In the genomic region with DNA sequence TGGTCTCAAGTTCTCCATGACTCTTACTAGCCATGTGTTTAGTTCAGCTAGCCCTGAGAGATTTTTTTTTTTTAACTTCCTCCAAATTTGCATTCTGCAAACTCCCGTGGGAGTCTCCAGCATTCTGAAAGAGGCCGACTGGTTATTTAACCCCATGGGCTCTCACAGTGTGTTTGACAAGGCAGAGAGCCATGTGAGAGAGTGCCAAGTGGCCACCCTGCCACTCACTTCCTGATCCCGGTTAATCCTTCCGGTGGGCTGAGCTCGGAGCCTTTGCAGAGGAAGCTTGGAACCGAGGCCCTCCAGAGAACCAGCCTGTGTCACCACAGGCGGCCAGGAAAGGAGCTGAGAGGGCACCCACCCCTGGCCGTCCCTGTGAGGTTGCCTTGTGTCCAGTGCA, we compare ENCODE assay signal across 16 mouse cellular contexts. TPM values are rescaled to one million over a fixed set of nuclear protein-coding genes. Genes with fewer than 3 reads are reported as not detected.
DNase-seq lines count a peak whose midpoint lies in the region; ATAC-seq and TF ChIP-seq lines count a peak whose summit lies in the region.
"Had no signal": no experiment of that assay in that cellular context is flagged by ENCODE, and none has a peak within 500 bp of the region (broad histone marks: within the 10 kb centered on the region; RNA-seq: fewer than 3 reads in every experiment).

No protein-coding gene starts in this region.

- WGBS in forebrain, embryonic 10.5 days, result 37% methylated on average over 8 of the region's 8 CpGs
- 37% methylated on average over 8 of the region's 8 CpGs for WGBS in forebrain, embryonic 11.5 days
- 23% methylated on average over 8 of the region's 8 CpGs for WGBS in forebrain, embryonic 13.5 days
- WGBS in midbrain, embryonic 12.5 days, result 24% methylated on average over 8 of the region's 8 CpGs
- WGBS in liver, embryonic 12.5 days (ENCODE audit: insufficient replicate concordance), result 14% methylated on average over 8 of the region's 8 CpGs

- intact Hi-C loops in left cerebral cortex, adult 2 months (cut with DNase I), result no loop called here

- TF ChIP-seq CTCF in left cerebral cortex, adult 2 months (IDR thresholded peaks at IDR 0.05), result no peak

- peak overlapping the region; percentile 60 for H3K27ac ChIP-seq in forebrain, embryonic 10.5 days
- no peak overlapping the region for H3K27ac ChIP-seq in forebrain, embryonic 11.5 days (ENCODE audit: low read depth, low read length)
- peak overlapping the region; percentile 57 for H3K27ac ChIP-seq in left cerebral cortex, adult 2 months
- H3K27ac ChIP-seq in forebrain, embryonic 13.5 days, result peak overlapping the region; percentile 31; the same call in 1 of the 2 replicates
- H3K27ac ChIP-seq in midbrain, embryonic 12.5 days (replicated peaks), result 0 out of 2 replicates have a peak overlapping the region, but pooled peaks have one; percentile 2
- no peak overlapping the region for H3K27ac ChIP-seq in liver, embryonic 12.5 days
- H3K27ac ChIP-seq: embryonic facial prominence, embryonic 12.5 days; limb, embryonic 10.5 days had no signal

- H3K4me2 ChIP-seq in forebrain, embryonic 11.5 days (ENCODE audit: low read depth, low read length, severe bottlenecking), result no peak overlapping the region
- no peak overlapping the region; the same call in 1 of the 2 replicates for H3K4me2 ChIP-seq in forebrain, embryonic 13.5 days
- H3K4me2 ChIP-seq in midbrain, embryonic 12.5 days (replicated peaks), result no peak overlapping the region
- no peak overlapping the region for H3K4me2 ChIP-seq in liver, embryonic 12.5 days
- H3K4me2 ChIP-seq: embryonic facial prominence, embryonic 12.5 days had no signal

- DNase-seq in forebrain, embryonic 10.5 days (ENCODE audit: extremely low spot score, low spot score), result no peak
- no peak for DNase-seq in forebrain, embryonic 11.5 days (ENCODE audit: low spot score)
- DNase-seq in left cerebral cortex, adult 2 months (ENCODE audit: extremely low spot score in 1 of 2, low spot score in 2 of 2), result no peak
- DNase-seq in left cerebral cortex, adult 8-10 months (ENCODE audit: low spot score in 2 of 2), result no peak
- no peak for DNase-seq in Muller cell, postnatal 12 days (ENCODE audit: inconsistent ontology term)
- DNase-seq: cerebellum, adult 9-10 months; kidney, postnatal 4 days had no signal

- peaks cover 60% of the 10 kb centered on the region for H3K4me1 ChIP-seq in forebrain, embryonic 10.5 days
- peaks cover 33% of the 10 kb centered on the region for H3K4me1 ChIP-seq in forebrain, embryonic 11.5 days (replicated peaks; ENCODE audit: control insufficient read depth, insufficient read depth, low read length)
- H3K4me1 ChIP-seq in forebrain, embryonic 13.5 days, result peaks cover 99% of the 10 kb centered on the region
- H3K4me1 ChIP-seq in midbrain, embryonic 12.5 days, result peaks cover 91% of the 10 kb centered on the region
- no peaks in the 10 kb centered on the region for H3K4me1 ChIP-seq in liver, embryonic 12.5 days

- H3K4me3 ChIP-seq in forebrain, embryonic 10.5 days, result no peak overlapping the region
- H3K4me3 ChIP-seq in forebrain, embryonic 11.5 days (ENCODE audit: low read depth, low read length), result no peak overlapping the region
- H3K4me3 ChIP-seq in left cerebral cortex, adult 2 months, result no peak overlapping the region
- H3K4me3 ChIP-seq in forebrain, embryonic 13.5 days, result no peak overlapping the region
- no peak overlapping the region for H3K4me3 ChIP-seq in midbrain, embryonic 12.5 days
- H3K4me3 ChIP-seq in liver, embryonic 12.5 days, result no peak overlapping the region
- H3K4me3 ChIP-seq: embryonic facial prominence, embryonic 12.5 days; limb, embryonic 10.5 days had no signal

- no peaks in the 10 kb centered on the region for H3K36me3 ChIP-seq in forebrain, embryonic 10.5 days (replicated peaks)
- H3K36me3 ChIP-seq in forebrain, embryonic 11.5 days (ENCODE audit: control insufficient read depth, insufficient read depth, low read length), result no peaks in the 10 kb centered on the region
- no peaks in the 10 kb centered on the region for H3K36me3 ChIP-seq in forebrain, embryonic 13.5 days (ENCODE audit: poor library complexity, severe bottlenecking)
- H3K36me3 ChIP-seq in midbrain, embryonic 12.5 days, result no peaks in the 10 kb centered on the region
- no peaks in the 10 kb centered on the region for H3K36me3 ChIP-seq in liver, embryonic 12.5 days
- H3K36me3 ChIP-seq: embryonic facial prominence, embryonic 12.5 days; G1E; limb, embryonic 10.5 days had no signal

- no peaks in the 10 kb centered on the region for H3K9me3 ChIP-seq in forebrain, embryonic 10.5 days
- no peaks in the 10 kb centered on the region for H3K9me3 ChIP-seq in forebrain, embryonic 11.5 days (ENCODE audit: control insufficient read depth, low read length)
- no peaks in the 10 kb centered on the region for H3K9me3 ChIP-seq in forebrain, embryonic 13.5 days (replicated peaks)
- no peaks in the 10 kb centered on the region for H3K9me3 ChIP-seq in midbrain, embryonic 12.5 days
- no peaks in the 10 kb centered on the region for H3K9me3 ChIP-seq in liver, embryonic 12.5 days (replicated peaks)
- H3K9me3 ChIP-seq: embryonic facial prominence, embryonic 12.5 days; limb, embryonic 10.5 days had no signal

- ATAC-seq in forebrain, embryonic 11.5 days (replicated peaks; ENCODE audit: low FRiP score), result no peak
- no peak for ATAC-seq in forebrain, embryonic 13.5 days
- ATAC-seq in midbrain, embryonic 12.5 days (ENCODE audit: low FRiP score, low read depth), result no peak
- ATAC-seq in liver, embryonic 12.5 days, result no peak
- ATAC-seq: activated CD4-positive, CD25-positive, alpha-beta regulatory T cell, adult 4 months; inflammation-experienced regulatory T-cells, adult 6 months had no signal

- H3K27me3 ChIP-seq in forebrain, embryonic 10.5 days (ENCODE audit: poor library complexity, severe bottlenecking), result peaks cover 16% of the 10 kb centered on the region; the same call in 1 of the 2 replicates
- H3K27me3 ChIP-seq in forebrain, embryonic 11.5 days (ENCODE audit: control insufficient read depth, insufficient read depth, low read length), result no peaks in the 10 kb centered on the region
- no peaks in the 10 kb centered on the region for H3K27me3 ChIP-seq in forebrain, embryonic 13.5 days
- 0 out of 2 replicates have a peak, but pooled peaks cover 12% of the 10 kb centered on the region for H3K27me3 ChIP-seq in midbrain, embryonic 12.5 days
- H3K27me3 ChIP-seq in liver, embryonic 12.5 days (replicated peaks), result peaks cover 21% of the 10 kb centered on the region; the same call in 1 of the 2 replicates

- no peak overlapping the region for H3K9ac ChIP-seq in forebrain, embryonic 11.5 days (ENCODE audit: low read length)
- peak overlapping the region; percentile 52 for H3K9ac ChIP-seq in forebrain, embryonic 13.5 days
- H3K9ac ChIP-seq in midbrain, embryonic 12.5 days (replicated peaks), result no peak overlapping the region
- no peak overlapping the region for H3K9ac ChIP-seq in liver, embryonic 12.5 days
- H3K9ac ChIP-seq: embryonic facial prominence, embryonic 12.5 days had no signal

RNA-seq across cellular contexts. Expression of a gene that starts 11.1 kb away (rescaled TPM):
- 3.2 and 5.1 TPM in 2 replicates for polyA plus RNA-seq in forebrain, embryonic 10.5 days (2016; fragmentation: Nextera tagmentation; extraction: Ambion mirVana)
- polyA plus RNA-seq in forebrain, embryonic 11.5 days (2014; fragmentation: Nextera tagmentation; extraction: Ambion mirVana), result 22.0 and 26.1 TPM in 2 replicates
- total RNA-seq in left cerebral cortex, adult 2 months (2021), result 100 to 1,000 TPM; 292 to 305 TPM
- total RNA-seq in left cerebral cortex, adult 8-10 months (2022), result 100 to 1,000 TPM; 289 to 321 (median 300) TPM
- polyA plus RNA-seq in forebrain, embryonic 13.5 days (2015; fragmentation: Nextera tagmentation; extraction: Ambion mirVana), result 67.2 and 81.0 TPM in 2 replicates
- polyA plus RNA-seq in midbrain, embryonic 12.5 days (2016; fragmentation: Nextera tagmentation; extraction: Ambion mirVana), result 41.8 and 45.3 TPM in 2 replicates
- polyA plus RNA-seq in liver, embryonic 12.5 days (2016; fragmentation: Nextera tagmentation; extraction: Ambion mirVana), result not detected in 2 replicates
- total RNA-seq: monocyte, adult 5-6 weeks had no signal
- polyA plus RNA-seq: G1E; limb, embryonic 10.5 days had no signal

Comparison
In these comparisons a context has a peak if more than half of its experiments do, and no peak if none do; other contexts are left out.
1. H3K27ac ChIP-seq: peak in forebrain, embryonic 10.5 days (single experiment), left cerebral cortex, adult 2 months (single experiment), forebrain, embryonic 13.5 days (single experiment) and midbrain, embryonic 12.5 days (single experiment); none in forebrain, embryonic 11.5 days (single experiment) and liver, embryonic 12.5 days (single experiment).